Mouse (Mus musculus) NIH3T3 (cell line): ENCODE measurements around the gene Pcolce2.

ENCODE experiments used
- DNase-seq: peaks from one replicate; pipeline ENCODE4 v3.0.0-alpha.2; 2012; ENCODE audit warnings: low read depth

Pcolce2 gene

GRCm38 (mm10) chr9:95708943-95709342 is 71.5 kb downstream of the Pcolce2 start:
- DNase-seq: no peak

GRCm38 (mm10) chr9:95712574-95712973 is 75.2 kb downstream of the Pcolce2 start:
- no peak for DNase-seq

DNA sequence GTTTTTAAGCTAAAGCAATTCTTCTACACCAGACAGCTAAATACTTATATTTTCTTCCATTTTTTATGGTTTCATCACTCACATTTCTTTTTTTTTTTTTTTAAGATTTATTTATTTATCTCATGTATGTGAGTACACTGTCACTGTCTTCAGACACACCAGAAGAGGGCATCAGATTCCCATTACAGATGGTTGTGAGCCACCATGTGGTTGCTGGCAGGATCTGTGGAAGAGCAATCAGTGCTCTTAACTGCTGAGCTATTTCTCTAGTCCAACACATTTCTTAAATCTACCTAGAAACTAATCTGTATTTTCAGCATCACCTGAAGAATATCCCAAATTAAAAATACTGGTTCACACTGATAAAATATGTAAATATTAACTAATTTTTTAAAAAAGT is 98.8 kb downstream of the Pcolce2 start:
- no peak for DNase-seq

- no peak for DNase-seq
Observed at GRCm38 (mm10) chr9:95744845-95745613, 107.6 kb downstream of the Pcolce2 start.

GRCm38 (mm10) chr9:95747298-95747697 is 109.9 kb downstream of the Pcolce2 start:
- DNase-seq: no peak
